Mouse (Mus musculus) midbrain, embryonic 12.5 days (tissue): ENCODE data around the gene Eif3i. TPM values are rescaled to one million over a fixed set of nuclear protein-coding genes. Genes with fewer than 3 reads are reported as not detected.
"Not testable (repeated sequence)": the region's sequence is repeated elsewhere in the genome, so short reads cannot be mapped to it uniquely, and the experiment has no call there.

Experiments used
- ATAC-seq: fragments of 200-750 bp; cut with Nextera tagmentation; 2 replicates; pipeline ENCODE4 v1.8.0; 2017; ENCODE audit warnings: low read depth, moderate TSS enrichment, moderate library complexity; ENCODE audit not compliant: low FRiP score
- H3K27ac ChIP-seq: fragments of 300-500 bp; sonication (generic); replicated peaks from 2 replicates; pipeline ENCODE4 v1.5.1; 2016; ENCODE audit warnings: mild to moderate bottlenecking
- H3K27me3 ChIP-seq: fragments of 300-500 bp; sonication (generic); 2 replicates; pipeline ENCODE4 v1.6.1; 2016; ENCODE audit warnings: mild to moderate bottlenecking
- H3K36me3 ChIP-seq: fragments of 300-500 bp; sonication (generic); 2 replicates; pipeline ENCODE4 v1.6.1; 2016
- H3K4me1 ChIP-seq: fragments of 300-500 bp; sonication (generic); 2 replicates; pipeline ENCODE4 v1.6.1; 2016
- H3K4me2 ChIP-seq: fragments of 300-500 bp; sonication (generic); replicated peaks from 2 replicates; pipeline ENCODE4 v1.6.1; 2016; ENCODE audit warnings: mild to moderate bottlenecking, moderate library complexity
- H3K4me3 ChIP-seq: fragments of 300-500 bp; sonication (generic); 2 replicates; pipeline ENCODE4 v1.5.1; 2016; ENCODE audit warnings: mild to moderate bottlenecking
- H3K9ac ChIP-seq: fragments of 300-500 bp; sonication (generic); replicated peaks from 2 replicates; pipeline ENCODE4 v1.6.1; 2016; ENCODE audit warnings: mild to moderate bottlenecking, moderate library complexity
- H3K9me3 ChIP-seq: fragments of 300-500 bp; sonication (generic); 2 replicates; pipeline ENCODE4 v1.6.1; 2016; ENCODE audit warnings: mild to moderate bottlenecking
- WGBS: fragments of 180-500 bp; shearing (Covaris S2); methylation state at CpG from one replicate; pipeline ENCODE4 v1.1.7; 2016; 5-methylcytosine and 5-hydroxymethylcytosine counted together
- polyA plus RNA-seq: library from polyadenylated mRNA; unstranded; fragments of >200 nt; fragmentation: Nextera tagmentation; extraction: Ambion mirVana; gene quantifications from 2 replicates; pipeline ENCODE4 v1.2.1, GENCODE M21; 2016

The Eif3i gene
- polyA plus RNA-seq, 1 experiment from 2014 or later: 202 TPM

DNA sequence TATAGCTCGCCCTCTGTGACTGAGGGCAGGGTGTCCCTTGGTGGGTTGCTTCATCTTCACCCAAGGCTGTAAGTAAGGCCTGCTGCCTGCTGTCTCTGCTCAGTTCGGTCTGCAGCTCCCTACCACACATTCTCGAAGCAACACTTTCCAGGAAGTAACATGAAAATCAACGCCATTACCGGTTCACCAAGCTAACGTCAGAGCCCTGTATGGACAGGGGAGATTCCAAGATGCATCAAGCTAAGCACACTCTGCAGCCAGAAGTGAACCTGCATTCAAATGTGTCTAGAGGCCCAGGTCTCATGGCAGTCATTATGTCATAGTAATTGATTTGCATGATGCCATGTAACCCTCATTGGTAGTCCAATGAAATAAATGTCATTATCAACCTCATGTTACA, 30.4 kb downstream of the Eif3i start:
- no peak for ATAC-seq
- Histone ChIP-seq H3K4me3 (no peak overlapping the region), H3K9me3 (no peaks in the 10 kb centered on the region), H3K36me3 (no peaks in the 10 kb centered on the region), H3K9ac (no peak overlapping the region), H3K4me1 (no peaks in the 10 kb centered on the region), H3K4me2 (no peak overlapping the region), H3K27me3 (no peaks in the 10 kb centered on the region), H3K27ac (no peak overlapping the region)
- WGBS: 89% methylated on average over 6 of the region's 6 CpGs

DNA sequence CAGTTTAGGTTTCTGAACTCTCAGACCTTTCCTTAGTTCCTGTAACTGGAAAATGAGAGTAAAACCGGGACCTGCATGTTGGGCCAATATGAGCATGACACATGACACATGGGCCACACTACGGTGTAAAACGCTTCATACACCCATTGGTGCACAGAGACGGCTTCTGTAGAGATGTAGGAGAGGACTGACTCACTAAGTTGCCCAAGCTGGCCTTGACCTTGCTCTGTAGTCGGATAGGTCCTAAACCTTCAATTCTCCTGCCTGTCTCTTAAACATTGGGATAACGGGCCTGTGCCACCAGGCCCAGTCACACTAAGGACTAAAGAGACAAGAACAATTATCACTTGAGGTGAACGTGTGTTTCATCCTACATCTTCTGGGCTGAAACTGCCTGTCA, 32.1 kb downstream of the Eif3i start:
- no peak for ATAC-seq
- no peak overlapping the region for H3K4me3 ChIP-seq
- no peaks in the 10 kb centered on the region for H3K27me3 ChIP-seq
- no peak overlapping the region for H3K27ac ChIP-seq
- H3K9me3 ChIP-seq: no peaks in the 10 kb centered on the region
- H3K36me3 ChIP-seq: no peaks in the 10 kb centered on the region
- 95% methylated on average over 7 of the region's 7 CpGs for WGBS
- H3K4me1 ChIP-seq: no peaks in the 10 kb centered on the region
- H3K9ac ChIP-seq: no peak overlapping the region
- no peak overlapping the region for H3K4me2 ChIP-seq

DNA sequence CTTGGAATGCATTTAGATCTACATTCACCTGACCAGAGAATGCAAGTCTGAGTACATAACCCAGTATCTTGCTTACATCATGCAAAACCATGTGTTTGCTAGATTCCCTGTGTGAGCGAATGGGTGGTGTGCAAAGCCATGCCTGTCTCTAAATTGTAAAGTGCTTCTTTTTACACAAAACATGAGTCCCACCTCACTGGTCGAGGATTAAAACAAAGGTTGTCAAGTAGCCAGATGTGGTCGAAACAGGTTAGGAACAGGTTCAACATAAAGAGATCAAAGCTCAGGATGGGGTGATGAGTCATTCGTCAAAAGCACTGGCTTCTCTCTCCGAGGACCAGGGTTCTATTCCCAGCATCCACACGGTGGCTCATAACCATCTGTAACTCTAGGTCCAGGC, 35.3 kb downstream of the Eif3i start:
- Histone ChIP-seq H3K36me3 (no peaks in the 10 kb centered on the region), H3K4me2 (no peak overlapping the region), H3K27me3 (no peaks in the 10 kb centered on the region), H3K4me3 (no peak overlapping the region), H3K4me1 (no peaks in the 10 kb centered on the region), H3K9ac (no peak overlapping the region), H3K27ac (no peak overlapping the region), H3K9me3 (no peaks in the 10 kb centered on the region)
- no peak for ATAC-seq
- 86% methylated on average over 6 of the region's 6 CpGs for WGBS

DNA sequence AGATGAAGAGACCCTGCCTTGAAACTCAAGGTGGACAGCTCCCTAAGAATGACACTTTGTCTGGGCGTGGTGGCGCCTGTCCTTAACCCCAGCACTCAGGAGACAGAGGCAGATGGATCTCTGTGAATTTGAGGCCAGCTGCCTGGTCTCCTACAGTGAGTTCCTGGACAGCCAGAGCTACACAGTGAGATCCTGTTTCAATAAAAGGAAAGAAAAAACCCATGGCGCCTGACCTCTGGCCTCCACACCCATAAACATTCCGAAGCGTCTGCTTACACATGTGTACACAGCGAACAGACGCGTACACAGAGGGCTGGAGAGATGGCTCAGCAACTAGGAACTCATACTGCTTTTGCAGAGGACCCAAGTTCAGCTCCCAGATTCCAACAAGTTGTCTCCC, 36.7 kb downstream of the Eif3i start:
- ATAC-seq: no peak
- WGBS: 70% methylated on average over 8 of the region's 8 CpGs
- Histone ChIP-seq H3K4me1 (no peaks in the 10 kb centered on the region), H3K27me3 (no peaks in the 10 kb centered on the region), H3K4me3 (no peak overlapping the region), H3K9ac (no peak overlapping the region), H3K36me3 (no peaks in the 10 kb centered on the region), H3K27ac (no peak overlapping the region), H3K4me2 (no peak overlapping the region), H3K9me3 (no peaks in the 10 kb centered on the region)

DNA sequence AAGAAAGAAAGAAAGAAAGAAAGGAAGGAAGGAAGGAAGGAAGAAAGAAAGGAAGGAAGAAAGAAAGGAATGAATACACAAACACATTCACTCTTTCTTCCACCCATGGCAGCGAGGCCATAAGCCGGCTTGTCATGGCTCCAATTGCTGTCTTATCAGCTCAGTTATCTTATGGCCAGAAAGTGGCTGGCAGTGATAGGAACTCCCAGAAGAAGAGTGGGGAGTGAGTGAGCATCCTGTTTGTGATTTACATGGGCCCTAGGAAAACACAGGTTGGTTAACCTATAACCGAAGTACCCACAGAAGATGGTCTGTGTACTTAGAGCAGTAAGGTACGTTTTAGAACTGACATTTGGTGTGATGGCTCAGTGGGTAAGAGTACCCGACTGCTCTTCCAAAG, 39.3 kb downstream of the Eif3i start:
- Histone ChIP-seq H3K27me3 (peaks cover 19% of the 10 kb centered on the region; the same call in 1 of the 2 replicates), H3K4me1 (peaks cover 3% of the 10 kb centered on the region; the same call in 1 of the 2 replicates), H3K36me3 (no peaks in the 10 kb centered on the region), H3K4me3 (no peak overlapping the region), H3K4me2 (no peak overlapping the region), H3K9ac (no peak overlapping the region), H3K27ac (no peak overlapping the region), H3K9me3 (no peaks in the 10 kb centered on the region)
- WGBS: 91% methylated on average over 5 of the region's 5 CpGs
- no peak for ATAC-seq

DNA sequence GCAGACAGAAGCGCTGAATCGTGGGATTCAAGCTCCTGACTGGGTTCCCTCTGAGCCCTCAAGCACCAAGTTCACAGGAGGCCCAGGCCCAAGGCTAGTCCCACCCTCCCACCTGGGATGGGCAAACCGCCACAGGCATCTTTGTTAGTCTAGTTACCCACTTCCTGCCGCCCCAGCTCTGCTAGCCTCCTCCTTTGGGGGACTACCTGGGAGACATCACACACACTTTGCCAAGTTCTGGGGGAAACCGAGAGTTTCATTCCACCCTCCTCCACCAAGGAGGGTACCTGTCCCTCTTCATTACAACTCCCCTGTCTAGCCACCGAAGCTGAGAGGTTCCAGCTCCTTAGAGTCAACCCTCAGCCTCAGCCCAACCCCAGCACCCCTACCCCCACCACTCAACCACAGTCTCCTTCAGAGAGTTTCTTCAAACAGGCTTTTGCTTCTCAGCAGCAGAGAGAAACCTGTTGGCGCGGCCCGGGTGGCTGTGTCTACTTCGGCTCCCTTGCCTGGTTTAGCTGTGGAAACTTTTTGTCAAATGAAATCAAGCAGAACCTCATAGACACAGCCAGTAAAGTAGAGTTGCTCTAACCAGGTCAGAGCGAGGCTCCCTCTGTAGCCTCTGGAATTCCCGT, 42.0 kb downstream of the Eif3i start:
- no peak overlapping the region for H3K4me2 ChIP-seq
- no peak for ATAC-seq
- WGBS: 84% methylated on average over 12 of the region's 12 CpGs
- H3K36me3 ChIP-seq: no peaks in the 10 kb centered on the region
- H3K27ac ChIP-seq: no peak overlapping the region
- H3K4me1 ChIP-seq: peaks cover 9% of the 10 kb centered on the region
- peaks cover 28% of the 10 kb centered on the region for H3K27me3 ChIP-seq
- H3K9ac ChIP-seq: no peak overlapping the region
- H3K4me3 ChIP-seq: no peak overlapping the region
- H3K9me3 ChIP-seq: no peaks in the 10 kb centered on the region

DNA sequence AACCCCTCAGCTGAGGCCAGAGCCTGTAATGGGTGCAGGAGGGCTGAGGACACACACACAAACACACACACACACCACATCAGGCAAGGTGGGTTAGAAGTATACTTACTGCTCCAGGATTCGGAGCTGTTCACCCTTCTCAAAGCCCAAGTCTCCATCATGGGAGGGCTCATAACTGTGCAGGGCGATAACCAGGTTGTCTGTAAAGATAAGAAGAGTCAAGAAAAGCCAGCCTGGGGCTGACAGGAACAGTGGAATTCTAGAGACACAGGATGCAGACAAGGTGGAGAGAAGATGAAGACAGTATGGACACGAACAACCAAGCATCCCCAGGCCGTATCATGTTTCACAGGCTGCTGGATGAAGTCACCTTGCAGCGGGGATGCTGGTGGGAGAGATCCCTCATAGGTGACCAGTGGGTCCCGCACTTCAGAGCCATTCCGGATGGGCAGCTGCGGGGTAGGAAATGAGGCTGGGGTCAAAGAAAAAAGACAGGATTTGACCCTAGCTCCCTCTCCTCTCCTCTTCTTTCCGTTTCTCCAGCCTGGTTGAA, 43.1 kb downstream of the Eif3i start:
- Histone ChIP-seq H3K27ac (no peak overlapping the region), H3K27me3 (peaks cover 28% of the 10 kb centered on the region), H3K4me1 (peaks cover 9% of the 10 kb centered on the region), H3K9me3 (no peaks in the 10 kb centered on the region), H3K4me3 (peak overlapping the region; percentile 42; the same call in 1 of the 2 replicates), H3K4me2 (peak overlapping the region; percentile 59; the same call in 1 of the 2 replicates), H3K9ac (0 out of 2 replicates have a peak overlapping the region, but pooled peaks have one; percentile 43), H3K36me3 (no peaks in the 10 kb centered on the region)
- 78% methylated on average over 9 of the region's 9 CpGs for WGBS
- no peak for ATAC-seq

DNA sequence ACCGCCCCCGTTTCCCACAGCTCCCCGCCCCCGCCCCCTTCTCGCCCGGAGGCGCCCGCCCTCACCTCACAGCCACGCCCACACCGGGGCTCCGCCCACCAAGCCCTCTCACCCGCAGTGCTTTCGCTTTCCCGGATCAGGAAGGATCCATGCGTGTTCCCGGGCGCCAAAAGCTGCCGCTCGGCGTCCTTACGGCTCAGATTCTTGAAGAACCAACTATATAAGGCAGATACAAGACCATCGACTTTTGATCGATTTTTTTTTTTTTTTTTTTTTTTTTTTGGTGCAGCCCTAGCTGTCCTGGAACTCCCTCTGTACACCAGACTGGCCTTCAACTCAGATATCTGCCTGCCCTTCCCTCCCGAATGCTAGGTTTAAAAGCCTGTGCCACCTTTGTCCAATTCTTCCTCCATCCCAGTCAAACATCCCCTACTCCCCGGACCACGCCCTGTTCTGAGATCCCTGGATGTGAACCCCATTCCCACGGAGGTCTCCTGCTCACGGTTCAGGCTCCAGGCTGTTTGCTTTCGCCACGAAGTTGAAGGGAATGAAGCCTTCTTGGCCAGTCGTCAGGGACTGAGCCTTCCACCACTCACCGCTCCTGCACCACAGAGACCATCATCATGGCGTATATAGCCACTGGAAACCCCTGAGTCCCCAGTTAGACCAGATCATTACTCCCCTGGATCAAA, 43.8 kb downstream of the Eif3i start:
- no peaks in the 10 kb centered on the region for H3K9me3 ChIP-seq
- no peaks in the 10 kb centered on the region for H3K36me3 ChIP-seq
- WGBS: 11% methylated on average over 26 of the region's 33 CpGs
- H3K4me3 ChIP-seq: peak overlapping the region; percentile 42
- peak overlapping the region; percentile 59 for H3K4me2 ChIP-seq
- peaks cover 28% of the 10 kb centered on the region for H3K27me3 ChIP-seq
- peaks cover 9% of the 10 kb centered on the region for H3K4me1 ChIP-seq
- ATAC-seq: peak; percentile 71
- no peak overlapping the region for H3K27ac ChIP-seq
- H3K9ac ChIP-seq: peak overlapping the region; percentile 43

DNA sequence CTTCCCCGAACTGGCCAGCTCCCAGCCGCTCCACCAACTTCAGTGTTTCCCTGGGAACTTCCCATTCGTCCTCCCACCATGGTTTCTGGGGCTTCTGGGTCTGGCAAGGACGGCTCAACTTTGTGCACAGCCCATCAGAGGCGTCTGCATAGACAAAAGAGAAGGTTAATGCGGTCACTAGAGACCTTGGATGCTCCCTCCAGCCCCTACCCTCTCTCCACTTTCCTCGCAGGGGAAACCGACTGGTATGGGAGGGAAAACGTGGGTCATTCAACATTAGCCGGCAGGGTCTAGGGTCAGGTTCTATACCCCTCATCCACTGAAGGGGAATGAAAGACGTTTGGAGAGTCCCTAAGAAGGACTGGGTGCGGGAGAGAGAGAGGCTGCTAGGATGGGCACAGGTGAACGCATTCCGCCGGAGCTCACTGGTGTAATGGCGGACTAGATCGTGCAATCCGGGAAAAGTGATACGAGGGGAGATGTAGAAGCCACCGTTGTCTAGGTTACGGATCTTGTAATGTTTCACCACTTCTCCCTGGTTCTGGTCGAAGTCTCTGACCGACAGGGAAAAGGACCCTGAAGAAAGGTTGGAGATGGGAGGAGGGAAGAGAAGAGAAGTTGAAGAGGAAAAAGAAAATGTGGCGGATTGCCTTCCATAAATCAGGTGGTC, 44.5 kb downstream of the Eif3i start:
- peak overlapping the region; percentile 59 for H3K4me2 ChIP-seq
- peak overlapping the region; percentile 42 for H3K4me3 ChIP-seq
- H3K27ac ChIP-seq: no peak overlapping the region
- H3K9me3 ChIP-seq: no peaks in the 10 kb centered on the region
- H3K4me1 ChIP-seq: peaks cover 9% of the 10 kb centered on the region
- peaks cover 28% of the 10 kb centered on the region for H3K27me3 ChIP-seq
- peak overlapping the region; percentile 43 for H3K9ac ChIP-seq
- peak; percentile 49 for ATAC-seq
- 2% methylated on average over 23 of the region's 24 CpGs for WGBS
- no peaks in the 10 kb centered on the region for H3K36me3 ChIP-seq

DNA sequence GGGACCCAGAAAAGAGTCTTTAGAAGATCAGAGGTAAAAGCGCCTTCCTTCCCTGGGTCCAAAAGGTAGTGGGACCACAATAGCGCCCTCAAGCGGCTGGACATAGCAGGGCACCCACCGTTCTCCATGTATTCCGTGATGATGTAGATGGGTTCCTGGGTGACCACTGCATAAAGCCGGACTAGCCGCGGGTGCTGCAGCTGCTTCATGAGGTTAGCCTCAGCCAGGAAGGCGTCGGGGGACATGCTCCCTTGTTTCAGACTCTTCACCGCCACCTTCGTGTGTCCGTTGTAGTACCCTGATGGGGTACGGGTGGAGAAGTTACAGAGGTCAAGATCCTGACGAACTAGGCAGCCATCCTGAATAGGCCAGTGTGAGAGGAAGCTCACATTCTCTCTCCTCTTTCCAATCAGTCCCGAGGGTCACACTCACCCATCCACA, 45.0 kb downstream of the Eif3i start:
- Histone ChIP-seq H3K9ac (no peak overlapping the region), H3K9me3 (no peaks in the 10 kb centered on the region), H3K4me3 (peak overlapping the region; percentile 42), H3K4me2 (peak overlapping the region; percentile 59), H3K36me3 (no peaks in the 10 kb centered on the region), H3K27me3 (peaks cover 28% of the 10 kb centered on the region), H3K4me1 (peaks cover 9% of the 10 kb centered on the region), H3K27ac (no peak overlapping the region)
- ATAC-seq: peak; percentile 49; the same call in 1 of the 2 replicates
- 3% methylated on average over 16 of the region's 16 CpGs for WGBS

DNA sequence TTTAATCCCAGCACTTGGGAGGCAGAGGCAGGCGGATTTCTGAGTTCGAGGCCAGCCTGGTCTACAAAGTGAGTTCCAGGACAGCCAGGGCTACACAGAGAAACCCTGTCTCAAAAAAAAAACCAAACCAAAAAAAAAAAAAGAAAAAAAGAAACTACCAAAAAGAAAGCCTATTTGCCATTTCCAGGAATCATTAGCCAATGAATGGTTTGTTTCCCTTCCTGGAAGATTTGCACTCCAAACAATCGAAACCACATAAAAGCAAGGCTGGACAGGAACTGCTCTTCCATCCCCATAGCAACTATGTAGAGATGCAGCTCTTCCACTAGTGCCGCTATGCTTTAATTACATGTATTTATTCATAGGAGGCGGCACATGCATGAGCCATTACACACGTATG, 45.9 kb downstream of the Eif3i start:
- not testable (repeated sequence) for H3K4me2 ChIP-seq, H3K4me3 ChIP-seq, ATAC-seq, H3K9me3 ChIP-seq, H3K4me1 ChIP-seq, H3K9ac ChIP-seq, H3K27ac ChIP-seq, H3K36me3 ChIP-seq
- peaks cover 28% of the 10 kb centered on the region for H3K27me3 ChIP-seq
- 74% methylated on average over 5 of the region's 6 CpGs for WGBS

DNA sequence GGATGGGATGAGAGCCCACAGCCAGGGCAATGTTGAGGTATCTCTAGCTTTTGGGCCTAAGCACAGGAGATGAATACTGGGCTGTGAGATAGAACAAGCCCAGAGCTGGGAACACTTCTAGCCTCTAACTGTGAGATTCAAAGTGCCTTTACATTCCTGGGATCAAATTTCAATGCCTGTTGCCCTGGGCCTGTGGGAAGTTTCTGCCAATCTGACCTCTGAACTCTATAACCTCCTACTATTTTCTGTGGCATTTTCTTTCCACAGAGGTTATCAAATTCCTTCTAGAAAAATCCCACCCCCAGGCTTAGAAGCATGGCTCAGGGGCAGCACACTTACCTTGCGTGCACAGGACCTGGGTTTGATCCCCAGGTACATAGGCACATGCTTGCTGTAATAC, 50.2 kb downstream of the Eif3i start:
- Histone ChIP-seq H3K4me2 (no peak overlapping the region), H3K27me3 (peaks cover 6% of the 10 kb centered on the region), H3K4me3 (no peak overlapping the region), H3K9ac (0 out of 2 replicates have a peak overlapping the region, but pooled peaks have one; percentile 6), H3K36me3 (no peaks in the 10 kb centered on the region), H3K4me1 (no peaks in the 10 kb centered on the region), H3K27ac (no peak overlapping the region), H3K9me3 (no peaks in the 10 kb centered on the region)
- WGBS: 68% methylated on average over 1 of the region's 1 CpGs
- no peak for ATAC-seq
